Mouse (Mus musculus) stomach, embryonic 14.5 days (tissue): Measurements from ENCODE around the gene Scamp3. TPM values are rescaled to one million over a fixed set of nuclear protein-coding genes. Genes with fewer than 3 reads are reported as not detected.

ENCODE experiments used
- ATAC-seq: fragments of 200-750 bp; cut with Nextera tagmentation; 2 replicates; pipeline ENCODE4 v1.8.0; 2017; ENCODE audit warnings: low read depth, moderate TSS enrichment; ENCODE audit not compliant: insufficient number of reproducible peaks, insufficient read depth, low FRiP score
- H3K27ac ChIP-seq: fragments of 300-500 bp; sonication (generic); 2 replicates; pipeline ENCODE4 v1.5.1; 2014; ENCODE audit warnings: mild to moderate bottlenecking, low read length, moderate library complexity, mixed read lengths
- H3K27me3 ChIP-seq: fragments of 300-500 bp; sonication (generic); 2 replicates; pipeline ENCODE4 v1.6.1; 2014; ENCODE audit warnings: low read length, control low read depth, mixed read lengths; ENCODE audit not compliant: control insufficient read depth, insufficient read depth
- H3K36me3 ChIP-seq: fragments of 300-500 bp; sonication (generic); 2 replicates; pipeline ENCODE4 v1.6.1; 2014; ENCODE audit warnings: mild to moderate bottlenecking, control low read depth, low read length, moderate library complexity, mixed read lengths; ENCODE audit not compliant: control insufficient read depth, insufficient read depth
- H3K4me1 ChIP-seq: fragments of 300-500 bp; sonication (generic); 2 replicates; pipeline ENCODE4 v1.6.1; 2014; ENCODE audit warnings: low read length, control low read depth, mixed read lengths; ENCODE audit not compliant: control insufficient read depth, insufficient read depth
- H3K4me2 ChIP-seq: fragments of 300-500 bp; sonication (generic); replicated peaks from 2 replicates; pipeline ENCODE4 v1.6.1; 2014; ENCODE audit warnings: low read depth, low read length, control low read depth
- H3K4me3 ChIP-seq: fragments of 300-500 bp; sonication (generic); 2 replicates; pipeline ENCODE4 v1.5.1; 2014; ENCODE audit warnings: low read depth, low read length, control low read depth
- H3K9ac ChIP-seq: fragments of 300-500 bp; sonication (generic); replicated peaks from 2 replicates; pipeline ENCODE4 v1.6.1; 2014; ENCODE audit warnings: low read depth, mild to moderate bottlenecking, control low read depth, low read length, moderate library complexity, mixed read lengths
- H3K9me3 ChIP-seq: fragments of 300-500 bp; sonication (generic); 2 replicates; pipeline ENCODE4 v1.6.1; 2016; ENCODE audit warnings: low read depth, low read length, control low read depth; ENCODE audit not compliant: control insufficient read depth
- WGBS: fragments of 180-500 bp; shearing (Covaris S2); extraction: QIAGEN DNeasy Blood & Tissue Kit; methylation state at CpG from one replicate; pipeline ENCODE4 v1.1.7; 2014; 5-methylcytosine and 5-hydroxymethylcytosine counted together
- polyA plus RNA-seq: library from polyadenylated mRNA; unstranded; fragments of >200 nt; fragmentation: Nextera tagmentation; extraction: Ambion mirVana; gene quantifications from 2 replicates; pipeline ENCODE4 v1.2.1, GENCODE M21; 2014

Scamp3 gene
- polyA plus RNA-seq, 1 experiment from 2014 or later = 92.9 TPM

DNA sequence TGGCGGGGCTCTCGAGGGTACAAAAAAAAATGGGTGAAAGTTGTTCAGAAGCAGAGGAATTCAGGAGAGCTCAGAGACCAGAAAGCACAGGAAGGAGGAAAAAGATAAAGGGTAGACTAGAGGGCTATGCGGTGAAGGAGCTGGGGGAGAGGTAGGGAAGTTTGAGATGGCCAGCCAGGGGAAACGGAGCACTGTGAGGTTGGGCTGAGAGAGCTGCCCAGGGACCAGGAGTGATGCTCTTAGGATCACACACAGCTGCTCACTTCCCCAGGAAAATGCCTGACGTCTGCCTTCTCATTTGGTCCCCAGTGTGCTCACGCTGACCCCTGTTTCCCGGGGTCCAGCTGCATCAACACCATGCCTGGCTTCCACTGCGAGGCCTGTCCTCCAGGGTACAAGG, 42.3 kb downstream of the Scamp3 start:
- ATAC-seq = no peak
- no peaks in the 10 kb centered on the region for H3K36me3 ChIP-seq
- no peak overlapping the region for H3K4me2 ChIP-seq
- no peaks in the 10 kb centered on the region for H3K27me3 ChIP-seq
- no peaks in the 10 kb centered on the region for H3K9me3 ChIP-seq
- peaks cover 11% of the 10 kb centered on the region; the same call in 1 of the 2 replicates for H3K4me1 ChIP-seq
- no peak overlapping the region for H3K4me3 ChIP-seq
- H3K9ac ChIP-seq = no peak overlapping the region
- 29% methylated on average over 8 of the region's 8 CpGs for WGBS
- no peak overlapping the region for H3K27ac ChIP-seq

DNA sequence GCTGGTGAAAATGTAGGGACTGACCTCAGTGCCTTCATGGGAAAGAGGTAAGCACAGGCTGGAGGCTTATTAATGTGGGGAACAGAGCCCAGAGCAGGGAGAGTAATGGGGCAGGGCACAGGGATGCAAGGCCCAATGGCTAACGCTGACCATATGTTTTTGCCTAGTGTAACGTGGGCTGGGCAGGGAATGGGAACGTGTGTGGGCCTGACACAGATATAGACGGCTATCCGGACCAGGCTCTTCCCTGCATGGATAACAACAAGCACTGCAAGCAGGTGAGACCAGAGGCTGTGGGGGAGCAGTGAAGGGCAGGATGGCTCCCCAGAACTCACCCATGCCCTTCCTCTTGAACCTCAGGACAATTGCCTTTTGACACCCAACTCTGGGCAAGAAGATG, 43.9 kb downstream of the Scamp3 start:
- Histone ChIP-seq H3K36me3 (no peaks in the 10 kb centered on the region), H3K9ac (no peak overlapping the region), H3K9me3 (no peaks in the 10 kb centered on the region), H3K27me3 (no peaks in the 10 kb centered on the region), H3K4me2 (no peak overlapping the region), H3K4me1 (peaks cover 4% of the 10 kb centered on the region), H3K27ac (no peak overlapping the region), H3K4me3 (no peak overlapping the region)
- no peak for ATAC-seq
- WGBS = 78% methylated on average over 5 of the region's 5 CpGs

DNA sequence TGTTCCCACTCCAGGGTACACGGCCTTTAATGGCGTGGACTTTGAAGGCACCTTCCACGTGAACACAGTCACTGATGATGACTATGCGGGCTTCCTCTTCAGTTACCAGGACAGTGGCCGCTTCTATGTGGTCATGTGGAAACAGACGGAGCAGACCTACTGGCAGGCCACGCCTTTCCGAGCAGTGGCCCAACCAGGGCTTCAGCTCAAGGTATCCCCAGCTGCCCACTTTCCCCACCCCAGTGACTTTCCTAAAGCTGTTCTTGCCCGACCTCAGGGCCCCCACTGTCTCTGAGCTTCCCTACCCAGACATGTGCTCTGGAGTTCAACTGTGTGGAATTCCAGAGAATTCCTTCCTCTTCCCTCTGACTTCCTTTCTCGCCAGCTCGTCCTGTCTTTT, 47.5 kb downstream of the Scamp3 start:
- H3K27ac ChIP-seq = no peak overlapping the region
- 75% methylated on average over 11 of the region's 11 CpGs for WGBS
- no peaks in the 10 kb centered on the region for H3K27me3 ChIP-seq
- no peak overlapping the region for H3K4me2 ChIP-seq
- no peak for ATAC-seq
- H3K9ac ChIP-seq = no peak overlapping the region
- no peaks in the 10 kb centered on the region for H3K36me3 ChIP-seq
- no peak overlapping the region for H3K4me3 ChIP-seq
- H3K9me3 ChIP-seq = no peaks in the 10 kb centered on the region
- peaks cover 19% of the 10 kb centered on the region for H3K4me1 ChIP-seq

DNA sequence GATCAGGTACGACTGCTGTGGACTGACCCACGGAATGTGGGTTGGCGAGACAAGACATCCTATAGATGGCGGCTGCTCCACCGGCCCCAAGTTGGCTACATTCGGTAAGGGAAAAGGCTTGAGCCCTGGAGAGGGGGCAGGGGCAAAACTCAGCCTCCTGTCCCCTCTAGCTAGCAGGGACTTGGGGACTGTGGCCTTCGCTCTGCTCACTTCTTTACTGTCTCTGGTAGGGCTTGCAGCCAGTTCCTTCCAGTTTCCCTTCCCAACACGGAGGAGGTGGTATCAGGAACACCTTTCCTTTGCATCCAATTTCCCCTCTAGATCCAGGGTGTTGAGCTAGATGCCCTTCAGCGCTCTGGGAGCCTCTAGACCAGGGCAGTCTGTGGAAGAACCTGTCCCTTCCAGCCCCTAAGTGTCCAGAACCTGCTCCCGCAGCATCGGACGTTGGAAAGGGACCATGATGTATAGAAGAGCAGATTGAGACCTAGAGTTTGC, 48.1 kb downstream of the Scamp3 start:
- Histone ChIP-seq H3K36me3 (no peaks in the 10 kb centered on the region), H3K4me1 (peaks cover 19% of the 10 kb centered on the region), H3K9ac (no peak overlapping the region), H3K4me2 (peak overlapping the region; percentile 86; the same call in 1 of the 2 replicates), H3K27me3 (no peaks in the 10 kb centered on the region), H3K4me3 (no peak overlapping the region), H3K27ac (no peak overlapping the region), H3K9me3 (no peaks in the 10 kb centered on the region)
- WGBS = 54% methylated on average over 12 of the region's 12 CpGs
- no peak for ATAC-seq

DNA sequence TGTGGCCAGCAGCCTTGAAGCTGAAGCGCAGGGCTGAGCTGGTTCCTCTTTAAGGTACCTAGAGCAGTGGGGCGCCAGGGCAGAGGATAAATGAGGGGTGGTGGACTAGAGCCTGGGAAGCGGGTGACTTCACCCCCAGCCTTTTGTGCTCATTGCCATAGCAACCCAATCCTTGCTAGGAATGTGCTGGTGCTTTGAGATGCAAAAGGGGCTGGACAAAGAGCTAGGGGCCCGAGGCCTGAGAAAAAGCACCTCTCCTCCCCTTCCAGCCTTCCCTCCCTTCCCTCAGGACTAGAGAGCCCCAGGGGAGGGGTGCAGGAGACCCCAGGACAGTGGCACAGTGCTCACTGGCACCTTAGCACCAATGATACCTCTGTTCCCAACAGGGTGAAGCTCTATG, 48.6 kb downstream of the Scamp3 start:
- H3K36me3 ChIP-seq = no peaks in the 10 kb centered on the region
- H3K27me3 ChIP-seq = no peaks in the 10 kb centered on the region
- WGBS = 49% methylated on average over 4 of the region's 4 CpGs
- H3K9ac ChIP-seq = no peak overlapping the region
- ATAC-seq = no peak
- no peak overlapping the region for H3K27ac ChIP-seq
- H3K4me2 ChIP-seq = peak overlapping the region; percentile 86; the same call in 1 of the 2 replicates
- no peaks in the 10 kb centered on the region for H3K9me3 ChIP-seq
- H3K4me3 ChIP-seq = 0 out of 2 replicates have a peak overlapping the region, but pooled peaks have one; percentile 35
- peaks cover 19% of the 10 kb centered on the region for H3K4me1 ChIP-seq

DNA sequence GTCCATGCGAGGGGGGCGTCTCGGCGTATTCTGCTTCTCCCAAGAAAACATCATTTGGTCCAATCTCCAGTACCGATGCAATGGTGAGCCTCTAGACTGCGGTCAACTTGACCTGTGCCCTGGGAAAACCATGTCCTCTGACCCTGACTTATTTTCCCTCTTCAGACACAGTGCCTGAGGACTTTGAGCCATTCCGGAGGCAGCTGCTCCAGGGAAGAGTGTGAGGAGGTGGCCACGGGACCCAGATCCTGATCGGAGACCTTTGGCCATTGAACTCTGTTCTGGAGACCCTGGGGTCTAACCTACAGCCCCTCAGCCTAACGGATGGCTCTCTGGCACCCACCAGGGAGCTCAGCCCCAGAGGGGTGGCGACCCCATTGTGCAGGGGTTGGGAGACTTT, 49.1 kb downstream of the Scamp3 start:
- Histone ChIP-seq H3K27ac (no peak overlapping the region), H3K27me3 (no peaks in the 10 kb centered on the region), H3K4me3 (peak overlapping the region; percentile 35), H3K4me2 (peak overlapping the region; percentile 86), H3K36me3 (no peaks in the 10 kb centered on the region), H3K4me1 (peaks cover 19% of the 10 kb centered on the region), H3K9me3 (no peaks in the 10 kb centered on the region), H3K9ac (peak overlapping the region; percentile 25; the same call in 1 of the 2 replicates)
- WGBS = 24% methylated on average over 11 of the region's 11 CpGs
- ATAC-seq = no peak

DNA sequence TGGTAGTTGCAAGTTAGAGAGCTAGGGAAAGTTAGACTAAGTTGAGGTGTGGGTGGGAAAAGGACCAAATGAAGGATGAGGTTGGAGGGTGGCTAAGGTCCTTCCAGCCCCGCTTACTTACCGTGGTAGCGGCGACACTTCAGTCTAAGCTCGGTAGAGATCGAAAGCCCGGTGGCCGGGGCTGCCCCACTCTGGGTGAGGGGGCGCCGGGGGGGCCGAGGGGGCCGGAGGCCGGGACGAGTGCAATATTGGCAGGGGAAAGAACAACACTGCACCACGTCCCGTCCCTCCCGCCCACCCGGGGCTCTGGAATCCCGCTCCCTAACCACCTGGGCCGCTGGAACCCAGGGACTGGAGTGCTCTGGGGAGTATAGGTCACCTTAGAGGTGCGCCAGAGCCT, 49.6 kb downstream of the Scamp3 start, which contains the start of gene Mtx1:
TSS of gene Mtx1 (minus strand) at position 189 of the 400 bp plus-strand sequence.
- no peak; the same call in 1 of the 2 replicates for ATAC-seq
- H3K9me3 ChIP-seq = no peaks in the 10 kb centered on the region
- peak within 1 kb of the TSS; percentile 86 for H3K4me2 ChIP-seq
- peaks cover 19% of the 10 kb centered on the region for H3K4me1 ChIP-seq
- peak within 1 kb of the TSS; percentile 77; the same call in 1 of the 2 replicates for H3K27ac ChIP-seq
- no peaks in the 10 kb centered on the region for H3K36me3 ChIP-seq
- WGBS = 3% methylated on average over 21 of the region's 21 CpGs
- H3K4me3 ChIP-seq = peak within 1 kb of the TSS; percentile 35
- H3K27me3 ChIP-seq = no peaks in the 10 kb centered on the region
- peak within 1 kb of the TSS; percentile 30; the same call in 1 of the 2 replicates for H3K9ac ChIP-seq

DNA sequence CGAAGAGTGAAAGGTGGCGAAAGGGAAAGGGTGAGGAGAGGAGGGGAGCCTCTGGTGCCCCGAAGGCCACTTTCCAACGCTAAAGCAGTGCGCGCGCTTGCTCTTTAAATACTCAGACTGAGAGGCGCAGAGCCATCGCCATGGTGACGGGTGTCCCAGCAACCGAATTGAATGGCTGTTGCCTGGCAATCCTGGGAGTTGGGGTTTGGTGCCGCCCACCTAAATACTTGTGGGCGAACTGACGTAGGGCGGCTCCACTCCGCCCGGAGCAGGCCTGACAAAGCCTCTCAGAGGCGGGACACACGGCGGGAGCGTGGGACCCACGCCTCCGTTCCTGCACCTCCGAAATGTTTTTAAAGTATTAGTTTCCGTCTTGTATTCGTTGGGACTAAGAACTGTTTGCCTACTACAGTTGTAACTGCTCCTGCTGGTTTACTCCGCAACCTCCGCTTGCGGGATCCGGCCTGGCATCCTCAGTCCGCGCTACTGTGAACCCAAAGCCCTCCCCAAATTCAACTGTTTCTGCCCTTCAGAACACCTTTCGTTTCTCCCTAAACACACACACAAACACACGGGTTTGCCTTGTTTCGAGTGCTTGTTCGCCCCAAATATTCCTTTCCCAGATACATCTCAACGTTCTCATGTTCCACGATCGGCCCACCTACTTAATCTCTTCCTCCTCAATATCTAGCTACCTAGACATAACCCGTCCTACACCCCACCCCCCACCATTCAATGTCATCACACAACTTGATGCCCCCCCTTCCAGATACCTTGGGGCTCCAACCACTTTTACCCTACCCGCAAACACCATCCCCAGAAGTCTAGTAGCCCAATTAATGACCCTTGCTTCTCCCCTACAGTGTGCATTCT, 50.3 kb downstream of the Scamp3 start:
- peak overlapping the region; percentile 30; the same call in 1 of the 2 replicates for H3K9ac ChIP-seq

More for the DNA sequence above, 50.3 kb downstream of the Scamp3 start:
- peak; percentile 79 for ATAC-seq
- Histone ChIP-seq H3K27me3 (no peaks in the 10 kb centered on the region), H3K36me3 (no peaks in the 10 kb centered on the region), H3K4me3 (peak overlapping the region; percentile 35), H3K27ac (peak overlapping the region; percentile 77; the same call in 1 of the 2 replicates), H3K4me2 (peak overlapping the region; percentile 86), H3K4me1 (peaks cover 19% of the 10 kb centered on the region), H3K9me3 (no peaks in the 10 kb centered on the region)
- WGBS = 4% methylated on average over 41 of the region's 41 CpGs
